Mouse (Mus musculus) liver, adult 2 months (tissue): Measurements from ENCODE around the gene Spata31d1b.

Source experiments
- CTCF ChIP-seq: fragments of 200-500 bp; IDR thresholded peaks from 2 replicates; pipeline ENCODE4 v1.5.1; 2011; ENCODE audit warnings: low read depth, low read length, control low read depth
- POLR2A ChIP-seq: fragments of 200-500 bp; IDR thresholded peaks from 2 replicates; pipeline ENCODE4 v1.6.1; 2011; ENCODE audit warnings: low read length, control low read depth; ENCODE audit not compliant: insufficient read depth; ENCODE audit errors: extremely low read depth

GRCm38 (mm10) chr13:59674215-59674614 lies 37.9 kb upstream of the Spata31d1b start:
- TF ChIP-seq CTCF: no peak
- no peak for TF ChIP-seq POLR2A
